Mouse (Mus musculus) embryonic facial prominence, embryonic 11.5 days (tissue): ENCODE data around the gene Tbk1. TPM values are rescaled to one million over a fixed set of nuclear protein-coding genes. Genes with fewer than 3 reads are reported as not detected.

Experiments used
- ATAC-seq: fragments of 200-750 bp; cut with Nextera tagmentation; replicated peaks from 2 replicates; pipeline ENCODE4 v1.8.0; 2017; ENCODE audit warnings: low read depth; ENCODE audit not compliant: insufficient number of reproducible peaks, low FRiP score, low TSS enrichment
- DNase-seq: peaks from one replicate; pipeline ENCODE4 v3.0.0-alpha.2; 2015; ENCODE audit warnings: low spot score
- H3K27ac ChIP-seq: fragments of 300-500 bp; sonication (generic); replicated peaks from 2 replicates; pipeline ENCODE4 v1.5.1; 2014; ENCODE audit warnings: mild to moderate bottlenecking, low read depth, low read length, control low read depth
- H3K27me3 ChIP-seq: fragments of 300-500 bp; sonication (generic); 2 replicates; pipeline ENCODE4 v1.6.1; 2014; ENCODE audit warnings: mild to moderate bottlenecking, low read length, moderate library complexity, mixed read lengths; ENCODE audit not compliant: control insufficient read depth, insufficient read depth
- H3K36me3 ChIP-seq: fragments of 300-500 bp; sonication (generic); replicated peaks from 2 replicates; pipeline ENCODE4 v1.6.1; 2014; ENCODE audit warnings: low read depth, mild to moderate bottlenecking, low read length, moderate library complexity, mixed read lengths; ENCODE audit not compliant: control insufficient read depth, insufficient read depth
- H3K4me1 ChIP-seq: fragments of 300-500 bp; sonication (generic); 2 replicates; pipeline ENCODE4 v1.6.1; 2014; ENCODE audit warnings: low read length, mixed read lengths; ENCODE audit not compliant: control insufficient read depth, insufficient read depth
- H3K4me2 ChIP-seq: fragments of 300-500 bp; sonication (generic); 2 replicates; pipeline ENCODE4 v1.6.1; 2014; ENCODE audit warnings: low read depth, mild to moderate bottlenecking, control low read depth, low read length, moderate library complexity
- H3K4me3 ChIP-seq: fragments of 300-500 bp; sonication (generic); 2 replicates; pipeline ENCODE4 v1.5.1; 2014; ENCODE audit warnings: low read depth, low read length, control low read depth
- H3K9ac ChIP-seq: fragments of 300-500 bp; sonication (generic); replicated peaks from 2 replicates; pipeline ENCODE4 v1.6.1; 2014; ENCODE audit warnings: mild to moderate bottlenecking, control low read depth, low read length
- H3K9me3 ChIP-seq: fragments of 300-500 bp; sonication (generic); replicated peaks from 2 replicates; pipeline ENCODE4 v1.6.1; 2016; ENCODE audit warnings: mild to moderate bottlenecking, low read length, inconsistent platforms, mixed read lengths; ENCODE audit not compliant: control insufficient read depth
- WGBS: fragments of 180-500 bp; shearing (Covaris S2); extraction: QIAGEN DNeasy Blood & Tissue Kit; methylation state at CpG from one replicate; pipeline ENCODE4 v1.1.7; 2014; 5-methylcytosine and 5-hydroxymethylcytosine counted together
- polyA plus RNA-seq: library from polyadenylated mRNA; unstranded; fragments of >200 nt; fragmentation: Nextera tagmentation; extraction: Ambion mirVana; gene quantifications from 2 replicates; pipeline ENCODE4 v1.2.1, GENCODE M21; 2014

Tbk1 gene
- polyA plus RNA-seq, 1 experiment from 2014 or later, result 35.2 TPM

GRCm38 (mm10) chr10:121550334-121550733, 36.3 kb downstream of the Tbk1 start:
- Histone ChIP-seq H3K27me3 (no peaks in the 10 kb centered on the region), H3K4me2 (no peak overlapping the region), H3K4me3 (no peak overlapping the region), H3K27ac (no peak overlapping the region), H3K9me3 (no peaks in the 10 kb centered on the region), H3K9ac (no peak overlapping the region), H3K4me1 (no peaks in the 10 kb centered on the region), H3K36me3 (peaks cover 3% of the 10 kb centered on the region)
- ATAC-seq (no peak), DNase-seq (no peak)
- WGBS, result 86% methylated on average over 9 of the region's 9 CpGs

GRCm38 (mm10) chr10:121549670-121550069, 36.9 kb downstream of the Tbk1 start:
- no peak for DNase-seq
- 90% methylated on average over 5 of the region's 5 CpGs for WGBS
- Histone ChIP-seq H3K27me3 (no peaks in the 10 kb centered on the region), H3K36me3 (peaks cover 3% of the 10 kb centered on the region), H3K4me1 (no peaks in the 10 kb centered on the region), H3K9me3 (no peaks in the 10 kb centered on the region), H3K27ac (no peak overlapping the region), H3K4me3 (no peak overlapping the region), H3K9ac (no peak overlapping the region), H3K4me2 (no peak overlapping the region)
- ATAC-seq, result no peak

GRCm38 (mm10) chr10:121547162-121547561, 39.4 kb downstream of the Tbk1 start:
- peaks cover 3% of the 10 kb centered on the region; the same call in 1 of the 2 replicates for H3K36me3 ChIP-seq
- no peak for ATAC-seq
- 55% methylated on average over 6 of the region's 6 CpGs for WGBS

GRCm38 (mm10) chr10:121543577-121543976, 43.0 kb downstream of the Tbk1 start:
- 97% methylated on average over 6 of the region's 6 CpGs for WGBS
- Histone ChIP-seq H3K9me3 (no peaks in the 10 kb centered on the region), H3K27ac (no peak overlapping the region), H3K27me3 (no peaks in the 10 kb centered on the region), H3K4me3 (no peak overlapping the region), H3K4me2 (no peak overlapping the region), H3K9ac (no peak overlapping the region), H3K4me1 (no peaks in the 10 kb centered on the region), H3K36me3 (no peaks in the 10 kb centered on the region; the same call in 1 of the 2 replicates)
- no peak for DNase-seq
- no peak for ATAC-seq

More at GRCm38 (mm10) chr10:121547162-121547561, 39.4 kb downstream of the Tbk1 start:
- Histone ChIP-seq H3K4me3 (no peak overlapping the region), H3K27ac (no peak overlapping the region), H3K4me1 (no peaks in the 10 kb centered on the region), H3K4me2 (no peak overlapping the region), H3K9me3 (no peaks in the 10 kb centered on the region), H3K27me3 (no peaks in the 10 kb centered on the region), H3K9ac (no peak overlapping the region)
- DNase-seq, result no peak

- Histone ChIP-seq H3K4me3 (no peak overlapping the region), H3K27me3 (no peaks in the 10 kb centered on the region), H3K27ac (no peak overlapping the region), H3K9ac (no peak overlapping the region), H3K4me1 (no peaks in the 10 kb centered on the region), H3K9me3 (no peaks in the 10 kb centered on the region), H3K4me2 (no peak overlapping the region), H3K36me3 (no peaks in the 10 kb centered on the region; the same call in 1 of the 2 replicates)
- DNase-seq, result no peak
- 91% methylated on average over 3 of the region's 3 CpGs for WGBS
- ATAC-seq, result no peak
These were observed 44.4 kb downstream of the Tbk1 start for GRCm38 (mm10) chr10:121542156-121542555.

GRCm38 (mm10) chr10:121534995-121535394, 51.6 kb downstream of the Tbk1 start:
- DNase-seq (no peak), ATAC-seq (no peak)
- no peak overlapping the region for H3K4me3 ChIP-seq
- no peaks in the 10 kb centered on the region for H3K27me3 ChIP-seq
- no peaks in the 10 kb centered on the region for H3K36me3 ChIP-seq
- H3K27ac ChIP-seq, result no peak overlapping the region
- 70% methylated on average over 4 of the region's 4 CpGs for WGBS
- H3K4me1 ChIP-seq, result no peaks in the 10 kb centered on the region
- H3K4me2 ChIP-seq, result no peak overlapping the region
- H3K9ac ChIP-seq, result no peak overlapping the region
- no peaks in the 10 kb centered on the region for H3K9me3 ChIP-seq

- 15% methylated on average over 32 of the region's 32 CpGs for WGBS
- Histone ChIP-seq H3K4me2 (peak overlapping the region; percentile 38), H3K27me3 (no peaks in the 10 kb centered on the region), H3K9ac (peak overlapping the region; percentile 25; the same call in 1 of the 2 replicates), H3K9me3 (no peaks in the 10 kb centered on the region), H3K4me1 (no peaks in the 10 kb centered on the region), H3K27ac (no peak overlapping the region), H3K36me3 (no peaks in the 10 kb centered on the region), H3K4me3 (peak overlapping the region; percentile 21)
- DNase-seq, result peak; percentile 77
- peak; percentile 64; the same call in 1 of the 2 replicates for ATAC-seq
These were observed 53.3 kb downstream of the Tbk1 start for GRCm38 (mm10) chr10:121533137-121533872.

- Histone ChIP-seq H3K9ac (no peak overlapping the region), H3K4me3 (no peak overlapping the region), H3K27me3 (no peaks in the 10 kb centered on the region), H3K4me1 (no peaks in the 10 kb centered on the region), H3K9me3 (no peaks in the 10 kb centered on the region), H3K36me3 (no peaks in the 10 kb centered on the region), H3K27ac (no peak overlapping the region), H3K4me2 (no peak overlapping the region)
- ATAC-seq (no peak), DNase-seq (peak; percentile 45)
- 34% methylated on average over 5 of the region's 5 CpGs for WGBS
These were observed 55.0 kb downstream of the Tbk1 start for GRCm38 (mm10) chr10:121531541-121531940.
